Mouse (Mus musculus): Measurements from ENCODE around the gene Bdnf.

- TF ChIP-seq CTCF (IDR thresholded peaks at IDR 0.05; ENCODE audit: low read depth) (no peak), EP300 (optimal IDR thresholded peaks at IDR 0.05) (no peak)
These were observed 29.6 kb downstream of the Bdnf start for GRCm38 (mm10) chr2:109704053-109704452.
